Comparison of ENCODE assay signal across 8 mouse cellular contexts in the genomic region with DNA sequence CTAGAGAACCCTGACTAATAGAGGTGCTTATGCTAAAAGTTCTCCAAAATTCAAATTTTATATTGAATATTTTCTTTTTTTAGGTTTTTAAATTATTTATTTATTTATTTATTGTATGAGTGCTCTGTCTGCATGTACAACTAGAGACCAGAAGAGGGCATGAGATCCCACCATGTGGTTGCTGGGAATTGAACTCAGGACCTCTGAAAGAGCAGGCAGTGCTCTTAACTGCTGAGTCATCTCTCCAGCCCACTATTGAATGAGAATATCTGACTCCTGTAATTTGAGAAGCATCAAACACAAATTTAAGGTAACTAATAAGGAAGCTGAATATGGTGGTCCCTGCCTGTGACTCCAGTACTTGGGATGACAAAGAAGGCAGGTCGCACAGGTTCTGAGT. TPM values are rescaled to one million over a fixed set of nuclear protein-coding genes. Genes with fewer than 3 reads are reported as not detected.
A peak's percentile ranks its signal among the peaks of the same experiment; 100 is the strongest.
DNase-seq lines count a peak whose midpoint lies in the region; ATAC-seq and TF ChIP-seq lines count a peak whose summit lies in the region.

No protein-coding gene starts in this region.

- no peak overlapping the region for H3K9ac ChIP-seq in lung, postnatal 0 days (replicated peaks; ENCODE audit: low read depth)

- no peaks in the 10 kb centered on the region for H3K9me3 ChIP-seq in lung, postnatal 0 days (ENCODE audit: low read length)

- no peak for ATAC-seq in lung, postnatal 0 days

- H3K4me2 ChIP-seq in lung, postnatal 0 days (replicated peaks; ENCODE audit: low read depth, low read length): no peak overlapping the region

- TF ChIP-seq CTCF in lung, postnatal 0 days (IDR thresholded peaks at IDR 0.05): peak; percentile 50
- no peak for TF ChIP-seq CTCF in embryonic fibroblast, embryonic 13.5 days (IDR thresholded peaks at IDR 0.05; ENCODE audit: borderline replicate concordance, insufficient read depth, low read length)

- no peaks in the 10 kb centered on the region for H3K36me3 ChIP-seq in lung, postnatal 0 days (ENCODE audit: insufficient read depth, low read length)
- H3K36me3 ChIP-seq in splenic B cell, adult 2 months (ENCODE audit: control insufficient read depth, insufficient read depth, low read length, poor library complexity, severe bottlenecking): no peaks in the 10 kb centered on the region

- H3K4me3 ChIP-seq in lung, postnatal 0 days (ENCODE audit: low read depth, low read length): no peak overlapping the region
- no peak overlapping the region for H3K4me3 ChIP-seq in embryonic fibroblast, embryonic 13.5 days (ENCODE audit: insufficient read depth, low read length)

- no peaks in the 10 kb centered on the region for H3K27me3 ChIP-seq in lung, postnatal 0 days (replicated peaks; ENCODE audit: insufficient read depth, low read length)
- no peaks in the 10 kb centered on the region for H3K27me3 ChIP-seq in splenic B cell, adult 2 months (ENCODE audit: control insufficient read depth, insufficient read depth, low read length, poor library complexity, severe bottlenecking)

- no peak overlapping the region for H3K27ac ChIP-seq in lung, postnatal 0 days (ENCODE audit: low read length)
- peak overlapping the region; percentile 87 for H3K27ac ChIP-seq in embryonic fibroblast, embryonic 13.5 days (ENCODE audit: insufficient read depth, low read length)

- H3K4me1 ChIP-seq in lung, postnatal 0 days (ENCODE audit: insufficient read depth, low read depth, low read length): no peaks in the 10 kb centered on the region
- peaks cover 7% of the 10 kb centered on the region; the same call in 1 of the 2 replicates for H3K4me1 ChIP-seq in embryonic fibroblast, embryonic 13.5 days (ENCODE audit: control insufficient read depth, insufficient read depth, low read length)

- TF ChIP-seq POLR2A in embryonic fibroblast, embryonic 13.5 days (IDR thresholded peaks at IDR 0.05; ENCODE audit: low read depth, low read length): no peak

- WGBS in lung, postnatal 0 days: 77% methylated on average over 1 of the region's 1 CpGs

- DNase-seq in embryo, embryonic 10.5 days (ENCODE audit: low spot score): peak; percentile 13
- DNase-seq in embryo, embryonic 9.5 days (ENCODE audit: extremely low spot score): no peak
- peak; percentile 19 for DNase-seq in lung, postnatal 0 days (ENCODE audit: low spot score)
- DNase-seq in lung, postnatal 14 days: no peak
- peak; percentile 67 for DNase-seq in splenic B cell, adult 2 months (ENCODE audit: low read depth, low spot score)
- no peak for DNase-seq in urinary bladder, postnatal 10 days (ENCODE audit: low spot score)
- no peak for DNase-seq in c-Kit-positive CD71-positive TER-119-positive erythroid progenitor cells, embryonic 14.5 days (ENCODE audit: low spot score)

- TF ChIP-seq EP300 in lung, postnatal 0 days (IDR thresholded peaks at IDR 0.05): no peak

RNA-seq across cellular contexts. Expression of a gene that starts 20.9 kb away (rescaled TPM):
- 14.8 and 19.6 TPM in 2 replicates for polyA plus RNA-seq in lung, postnatal 0 days (2015; fragmentation: Nextera tagmentation; extraction: Ambion mirVana)
- 80.3 and 86.3 TPM in 2 replicates for polyA plus RNA-seq in embryonic fibroblast, embryonic 13.5 days (2011; ENCODE audit: insufficient read length, low read depth, missing spikeins)

RNA-seq across cellular contexts. Expression of a gene that starts 46.3 kb away (rescaled TPM):
- polyA plus RNA-seq in lung, postnatal 0 days (2015; fragmentation: Nextera tagmentation; extraction: Ambion mirVana): 30.7 and 32.4 TPM in 2 replicates
- polyA plus RNA-seq in embryonic fibroblast, embryonic 13.5 days (2011; ENCODE audit: insufficient read length, low read depth, missing spikeins): 56.5 and 57.0 TPM in 2 replicates

RNA-seq across cellular contexts. Expression of a gene that starts 56.4 kb away (rescaled TPM):
- polyA plus RNA-seq in lung, postnatal 0 days (2015; fragmentation: Nextera tagmentation; extraction: Ambion mirVana): 226 and 232 TPM in 2 replicates
- polyA plus RNA-seq in embryonic fibroblast, embryonic 13.5 days (2011; ENCODE audit: insufficient read length, low read depth, missing spikeins): 92.5 and 101 TPM in 2 replicates

Comparison
In these comparisons a context has a peak if more than half of its experiments do, and no peak if none do; other contexts are left out.
1. DNase-seq: peak in embryo, embryonic 10.5 days (single experiment), lung, postnatal 0 days (single experiment) and splenic B cell, adult 2 months (single experiment); none in embryo, embryonic 9.5 days (single experiment), lung, postnatal 14 days (single experiment), urinary bladder, postnatal 10 days (single experiment) and c-Kit-positive CD71-positive TER-119-positive erythroid progenitor cells, embryonic 14.5 days (single experiment).